Mouse (Mus musculus) B cell, adult 2 months (primary cell): Measurements from ENCODE around the gene Cwc22.

Experiments used
- DNase-seq, 2 experiments: peaks; one replicate each; pipeline ENCODE4 v3.0.0; 2022

The Cwc22 gene

GRCm38 (mm10) chr2:77962450-77963193, 16.4 kb upstream of the Cwc22 start:
- no peak for DNase-seq

GRCm38 (mm10) chr2:77961256-77961655, 15.1 kb upstream of the Cwc22 start:
- no peak for DNase-seq

- no peak for DNase-seq
These were observed 14.5 kb upstream of the Cwc22 start for GRCm38 (mm10) chr2:77960711-77961110.

- DNase-seq = no peak
These were observed 13.2 kb upstream of the Cwc22 start for GRCm38 (mm10) chr2:77959341-77959740.

GRCm38 (mm10) chr2:77951415-77951913, 5.3 kb upstream of the Cwc22 start:
- no peak for DNase-seq

- DNase-seq = no peak
These were observed 3.9 kb upstream of the Cwc22 start for GRCm38 (mm10) chr2:77950111-77950510.

GRCm38 (mm10) chr2:77949521-77949920, 3.3 kb upstream of the Cwc22 start:
- no peak for DNase-seq

GRCm38 (mm10) chr2:77948921-77949320, 2.7 kb upstream of the Cwc22 start:
- DNase-seq = no peak

GRCm38 (mm10) chr2:77948126-77948525, 2.0 kb upstream of the Cwc22 start:
- DNase-seq = no peak

- no peak for DNase-seq
These were observed 1.1 kb upstream of the Cwc22 start for GRCm38 (mm10) chr2:77947161-77947870.

- DNase-seq = no peak
These were observed 1.1 kb downstream of the Cwc22 start for GRCm38 (mm10) chr2:77944860-77945595.

- no peak for DNase-seq
These were observed 1.9 kb downstream of the Cwc22 start for GRCm38 (mm10) chr2:77944281-77944680.

- no peak for DNase-seq
These were observed 4.2 kb downstream of the Cwc22 start for GRCm38 (mm10) chr2:77941944-77942343.

- DNase-seq = no peak
These were observed 7.9 kb downstream of the Cwc22 start for GRCm38 (mm10) chr2:77938317-77938716.

GRCm38 (mm10) chr2:77937818-77938217, 8.4 kb downstream of the Cwc22 start:
- no peak for DNase-seq

GRCm38 (mm10) chr2:77934138-77934537, 12.0 kb downstream of the Cwc22 start:
- DNase-seq = no peak

GRCm38 (mm10) chr2:77933630-77934029, 12.5 kb downstream of the Cwc22 start:
- DNase-seq = no peak

GRCm38 (mm10) chr2:77931958-77932357, 14.2 kb downstream of the Cwc22 start:
- DNase-seq = no peak

- DNase-seq = no peak
These were observed 17.8 kb downstream of the Cwc22 start for GRCm38 (mm10) chr2:77928352-77928751.

- no peak for DNase-seq
These were observed 19.7 kb downstream of the Cwc22 start for GRCm38 (mm10) chr2:77926468-77926867.

GRCm38 (mm10) chr2:77925997-77926396, 20.2 kb downstream of the Cwc22 start:
- no peak for DNase-seq

- DNase-seq = no peak
These were observed 20.8 kb downstream of the Cwc22 start for GRCm38 (mm10) chr2:77925187-77925924.

GRCm38 (mm10) chr2:77924003-77924402, 22.2 kb downstream of the Cwc22 start:
- no peak for DNase-seq
